Mouse (Mus musculus) spleen, postnatal 0 days (tissue): ENCODE data around the gene Cntn2. TPM values are rescaled to one million over a fixed set of nuclear protein-coding genes. Genes with fewer than 3 reads are reported as not detected.

Experiments used
- polyA plus RNA-seq: library from polyadenylated mRNA; unstranded; fragments of >200 nt; fragmentation: Nextera tagmentation; extraction: Ambion mirVana; gene quantifications from 2 replicates; pipeline ENCODE4 v1.2.1, GENCODE M21; 2015

Cntn2 gene
- polyA plus RNA-seq: 0.02 TPM in 1 of 2 replicates, not detected in the other

DNA sequence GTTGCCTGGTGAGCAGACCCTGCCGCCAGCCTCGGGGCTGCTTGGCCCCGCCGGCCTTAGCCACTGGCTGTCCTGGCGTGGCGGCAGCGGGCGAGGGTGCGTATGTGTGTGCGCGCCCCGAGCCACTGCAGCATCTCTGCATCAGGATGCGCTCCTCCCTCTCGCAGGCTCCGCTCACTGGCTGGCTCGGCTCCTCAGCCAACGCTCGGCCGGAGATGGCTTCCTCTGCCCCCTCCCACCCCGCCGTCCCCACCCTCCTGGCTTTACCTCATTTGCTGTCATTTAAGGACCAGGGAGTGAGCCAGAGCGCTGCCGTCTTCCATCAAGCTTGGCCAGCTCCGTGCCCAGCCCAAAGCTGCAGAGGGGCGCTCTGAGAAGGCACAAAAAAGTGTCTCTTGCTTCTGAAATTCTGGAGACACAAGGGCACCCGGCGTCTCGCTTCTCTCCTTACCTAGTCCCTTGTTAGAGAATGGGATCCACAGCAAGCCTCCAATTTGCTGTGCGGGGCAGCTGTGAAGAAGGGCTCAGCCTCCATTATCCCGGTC lies at the start of gene Cntn2:
TSS of gene Cntn2 (minus strand) at position 495 of the 545 bp plus-strand sequence.

DNA sequence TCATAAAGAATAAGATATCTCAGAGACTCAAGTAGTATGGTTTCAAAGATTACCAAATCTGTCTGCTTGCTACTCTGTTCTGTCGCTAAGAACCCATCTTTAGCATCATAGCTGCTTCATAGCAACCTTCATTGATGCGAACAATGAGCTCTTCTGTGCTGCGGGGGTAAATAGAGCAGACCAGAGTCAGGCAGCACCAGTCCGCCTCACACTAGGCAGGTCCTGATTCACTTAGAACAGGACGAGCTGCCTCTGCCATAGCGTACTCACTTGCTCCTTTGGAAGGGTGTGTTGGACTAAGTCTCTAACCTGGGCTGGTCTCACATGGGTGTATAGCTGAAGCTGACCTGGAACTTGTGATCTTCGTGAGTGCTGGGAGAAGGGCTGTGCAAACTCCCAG lies 37.0 kb downstream of the Cntn2 start, which contains the start of gene Tmem81:
TSS of gene Tmem81 (plus strand) at position 173 of the 400 bp plus-strand sequence.

DNA sequence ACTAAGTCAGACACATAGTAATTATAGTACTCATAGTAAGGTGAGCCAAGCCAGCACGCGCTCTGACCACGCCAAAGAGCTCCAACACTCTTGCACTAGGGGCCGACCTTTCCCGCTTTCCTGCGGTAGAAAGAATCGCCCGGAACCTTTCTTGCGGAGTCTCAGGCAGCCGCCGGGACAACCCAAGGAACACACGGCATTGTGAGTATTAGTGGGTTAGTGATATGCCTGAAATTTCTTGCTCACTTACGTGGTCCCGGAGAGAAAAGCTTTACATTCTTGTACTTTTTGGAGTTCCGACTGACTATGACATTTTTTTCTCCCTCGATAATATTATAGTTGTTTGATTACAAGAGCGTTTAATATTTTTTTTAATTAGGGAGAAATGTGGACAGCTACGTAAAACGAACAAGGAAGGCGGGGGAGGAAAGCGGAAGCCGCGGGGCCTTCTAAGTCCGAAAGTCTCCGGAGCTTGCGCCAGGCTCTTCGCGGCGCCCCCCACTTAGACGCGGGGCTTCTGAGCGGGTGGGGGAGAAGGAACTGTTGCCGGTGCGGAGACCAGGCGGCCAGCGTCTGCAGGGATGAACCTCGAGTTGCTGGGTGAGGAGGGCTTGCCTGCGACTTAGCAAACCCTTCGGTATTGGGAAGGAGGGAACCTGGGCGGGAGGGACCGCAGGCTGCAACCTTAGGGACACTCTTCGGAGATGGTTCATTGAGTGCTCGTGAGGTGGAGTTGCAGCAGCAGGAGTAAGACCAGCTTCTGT lies 65.9 kb downstream of the Cntn2 start, which contains the start of gene Rbbp5:
TSS of gene Rbbp5 (plus strand) at position 438 of the 764 bp plus-strand sequence.

Other genes starting within 250 kb of the Cntn2 start
- gene Klhdc8a, start 244.6 kb downstream of the Cntn2 start, polyA plus RNA-seq: 0.10 and 0.35 TPM in 2 replicates
- 4.6 and 6.6 TPM in 2 replicates for gene Nuak2, start 227.1 kb downstream of the Cntn2 start, polyA plus RNA-seq
- gene Tmcc2, start 152.0 kb downstream of the Cntn2 start, polyA plus RNA-seq: 239 and 263 TPM in 2 replicates
- 6.5 and 8.3 TPM in 2 replicates for gene Dstyk, start 125.7 kb downstream of the Cntn2 start, polyA plus RNA-seq
- gene Rbbp5, start 65.9 kb downstream of the Cntn2 start, polyA plus RNA-seq: 21.5 and 24.5 TPM in 2 replicates
- gene Tmem81, start 37.0 kb downstream of the Cntn2 start, polyA plus RNA-seq: 1.0 and 1.2 TPM in 2 replicates
- 0.38 and 0.48 TPM in 2 replicates for gene Nfasc, start 198.5 kb upstream of the Cntn2 start, polyA plus RNA-seq